Mouse (Mus musculus) cerebral cortex, adult 2 months (tissue): ENCODE data around the gene Evx2.

Source experiments
- WGBS: fragments of 180-500 bp; shearing (Covaris S2); methylation state at CpG from one replicate; pipeline ENCODE4 v1.1.7; 2018; 5-methylcytosine and 5-hydroxymethylcytosine counted together

Evx2 gene

DNA sequence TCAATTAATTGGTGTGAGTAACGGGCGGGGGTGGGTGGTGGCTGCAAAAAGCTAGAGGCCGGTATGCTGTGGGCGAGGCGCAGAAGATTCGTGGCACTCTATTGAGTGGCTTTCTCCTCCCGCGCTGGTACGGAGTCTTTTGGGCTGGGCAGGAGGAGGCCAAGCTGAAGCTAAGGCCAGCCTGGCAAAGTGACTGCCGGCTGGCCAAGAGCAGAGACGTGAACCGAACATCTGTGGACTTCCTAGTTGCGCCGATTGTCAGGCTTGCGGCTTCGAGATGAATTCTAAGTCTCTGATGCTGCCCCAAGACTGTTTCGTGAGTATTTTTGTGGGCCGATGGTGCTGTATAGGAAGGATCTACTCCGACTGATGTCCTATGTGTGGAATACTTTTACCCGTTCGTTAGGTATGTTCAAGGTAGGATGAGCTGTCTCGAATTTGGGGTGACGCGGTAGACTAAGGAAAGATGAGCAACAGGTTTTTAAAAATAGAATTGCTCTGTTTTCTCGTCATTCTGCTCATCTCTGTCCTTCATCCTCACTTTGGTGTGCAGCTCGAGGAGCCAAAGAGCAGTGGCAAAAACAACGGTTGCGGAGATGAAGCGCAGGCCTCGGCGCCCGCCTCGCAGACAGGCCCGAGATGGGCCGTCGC, 8.0 kb upstream of the Evx2 start:
- WGBS: 4% methylated on average over 36 of the region's 36 CpGs

DNA sequence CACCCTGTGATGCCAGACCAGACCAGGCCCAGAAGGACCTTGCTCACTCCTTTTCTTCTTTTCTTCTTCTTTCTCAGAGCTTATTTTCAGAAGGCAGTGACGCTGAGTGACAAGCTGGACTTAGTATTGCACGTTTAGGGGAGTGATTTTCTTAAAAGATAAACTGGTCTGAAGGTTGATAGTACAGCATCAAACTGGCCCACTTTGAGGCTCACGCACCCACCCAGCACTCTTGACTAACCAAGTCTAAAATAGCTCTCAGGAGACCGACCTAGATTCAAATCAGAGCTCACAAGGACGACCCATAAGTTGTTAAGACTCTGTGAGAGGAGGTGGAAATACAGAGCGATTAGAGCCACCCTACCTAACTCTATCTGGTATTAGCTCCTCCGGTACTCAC, 7.1 kb upstream of the Evx2 start:
- WGBS: 2% methylated on average over 7 of the region's 7 CpGs

DNA sequence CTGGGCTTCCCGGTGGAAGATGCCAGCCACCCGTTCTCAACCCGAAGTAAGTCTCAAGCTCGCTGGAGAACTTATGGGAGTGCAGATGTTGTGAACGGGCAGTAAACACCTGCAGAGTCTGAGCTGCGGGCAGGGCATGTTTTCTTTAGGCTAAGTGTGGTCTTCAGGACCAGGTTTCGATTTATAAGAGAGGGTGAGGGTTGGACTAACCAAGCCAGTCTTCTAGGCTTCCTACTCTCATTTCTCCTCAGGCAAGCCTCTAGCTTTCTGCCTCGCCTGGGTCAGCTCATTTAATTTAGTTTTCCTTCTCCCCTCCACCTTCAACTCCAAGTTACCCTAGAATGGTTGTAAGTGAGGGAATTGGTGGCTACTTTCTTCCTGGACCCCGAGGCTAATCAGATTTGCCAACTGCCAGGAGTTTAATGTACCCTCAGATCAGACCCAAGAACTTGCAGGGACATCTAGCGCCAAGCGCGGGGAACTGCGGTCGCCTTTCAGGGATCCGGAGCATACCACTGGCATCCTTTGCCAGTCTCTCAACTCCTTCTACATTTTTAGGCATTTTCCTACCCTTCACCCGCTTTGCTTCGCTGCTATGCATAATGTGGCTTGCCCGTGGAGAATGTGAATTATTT, 4.1 kb upstream of the Evx2 start:
- WGBS: 6% methylated on average over 18 of the region's 18 CpGs

DNA sequence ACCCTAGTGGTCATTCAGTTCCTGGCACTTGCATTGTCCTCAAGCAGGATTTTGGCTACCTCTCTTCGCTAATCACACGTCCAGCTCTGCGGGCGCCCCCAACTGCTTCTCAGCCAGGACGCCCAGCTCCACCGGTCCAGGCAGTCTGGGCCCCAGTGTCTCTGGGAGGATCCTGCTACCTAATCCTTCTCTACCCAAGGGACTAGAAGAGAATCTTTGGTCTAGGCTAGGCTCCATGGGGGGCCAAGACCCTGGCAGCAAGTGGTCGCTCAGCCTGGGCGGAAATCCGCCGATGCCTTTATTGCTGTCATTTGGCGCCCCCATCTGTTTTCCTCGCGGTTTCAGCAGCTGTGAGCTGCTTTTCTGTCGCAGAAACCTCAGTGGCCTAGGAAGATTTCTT, 2.3 kb upstream of the Evx2 start:
- under 1% methylated on average over 14 of the region's 14 CpGs for WGBS

DNA sequence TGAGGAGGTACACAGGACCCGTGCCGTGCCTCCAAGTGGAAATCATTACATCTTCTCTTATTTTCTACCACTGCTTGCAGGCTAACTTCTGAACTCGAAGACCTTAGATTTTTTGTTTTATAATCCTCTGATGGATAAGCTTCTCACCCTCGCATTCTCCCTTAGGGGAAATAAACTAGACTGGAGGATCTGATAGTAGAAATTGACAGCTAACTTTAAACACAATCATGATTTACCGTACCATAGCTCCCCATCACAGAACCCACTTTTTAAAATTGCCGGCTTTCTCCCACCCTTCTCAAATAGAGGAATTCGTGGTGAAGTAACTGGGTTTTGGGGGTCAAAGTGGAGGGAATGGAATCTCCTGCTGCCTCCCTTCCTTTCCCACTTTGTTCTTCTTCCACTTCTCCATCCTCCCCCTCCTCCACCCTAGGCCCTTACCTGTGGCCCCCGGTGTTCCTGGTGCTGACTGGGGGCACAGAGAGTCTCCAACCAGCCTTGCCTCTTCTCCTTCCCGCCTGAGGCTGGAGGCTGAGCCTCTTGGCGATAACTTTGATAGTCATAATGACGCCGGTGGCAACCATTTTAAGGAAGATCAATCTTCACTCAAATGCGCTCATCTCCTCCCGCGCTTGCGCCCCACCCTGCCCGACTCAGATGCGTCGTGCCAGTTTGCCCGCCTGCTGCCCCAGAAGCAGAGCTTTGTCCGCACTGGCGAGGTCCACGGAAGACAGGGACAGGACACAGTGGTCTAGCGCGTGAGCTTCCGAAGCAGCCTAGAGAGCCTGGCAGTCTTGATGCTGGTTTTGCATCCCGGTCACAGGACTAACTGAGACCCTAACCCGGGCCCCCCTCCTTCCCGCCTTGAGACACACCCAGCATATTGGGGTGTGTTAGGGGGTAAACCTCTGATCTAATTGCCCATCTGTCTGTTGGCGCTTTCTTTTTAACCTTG, 1.3 kb upstream of the Evx2 start:
- WGBS: 5% methylated on average over 30 of the region's 30 CpGs

DNA sequence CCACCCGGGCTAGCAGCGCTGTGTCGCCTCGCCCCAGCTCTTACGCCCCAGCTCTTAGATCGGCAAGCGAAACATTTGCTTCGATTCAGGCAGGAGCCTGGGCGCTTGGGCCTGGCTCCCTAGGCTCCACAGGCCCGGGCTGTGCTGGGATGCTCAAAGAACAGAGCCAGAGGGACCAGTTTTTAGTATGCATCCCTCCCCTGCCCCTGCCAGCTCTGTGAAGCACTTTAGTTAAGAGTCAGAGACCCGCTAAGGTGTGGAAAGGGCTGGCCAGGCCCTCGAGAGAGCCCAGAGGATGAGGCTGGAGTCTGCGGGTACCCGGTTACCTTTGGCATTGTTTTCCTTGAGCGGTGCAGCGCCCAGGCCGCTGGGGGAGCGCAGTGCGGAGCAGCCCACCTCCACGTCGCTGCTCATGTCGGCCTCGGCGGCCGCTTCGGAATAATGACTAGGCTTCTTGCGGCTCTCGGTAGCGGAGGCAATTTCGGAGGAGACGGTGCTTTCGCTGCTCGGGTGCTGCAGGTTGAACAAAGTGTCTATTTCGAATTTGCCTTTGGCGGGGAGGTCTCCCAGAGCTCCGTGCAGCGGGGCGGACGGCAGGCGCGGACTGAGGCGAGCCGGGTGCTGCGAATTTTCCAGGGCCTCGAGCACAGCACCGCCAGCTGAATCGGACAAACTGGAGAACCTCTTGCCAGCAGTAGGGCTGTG, 538 bp downstream of the Evx2 start:
- 2% methylated on average over 47 of the region's 47 CpGs for WGBS

DNA sequence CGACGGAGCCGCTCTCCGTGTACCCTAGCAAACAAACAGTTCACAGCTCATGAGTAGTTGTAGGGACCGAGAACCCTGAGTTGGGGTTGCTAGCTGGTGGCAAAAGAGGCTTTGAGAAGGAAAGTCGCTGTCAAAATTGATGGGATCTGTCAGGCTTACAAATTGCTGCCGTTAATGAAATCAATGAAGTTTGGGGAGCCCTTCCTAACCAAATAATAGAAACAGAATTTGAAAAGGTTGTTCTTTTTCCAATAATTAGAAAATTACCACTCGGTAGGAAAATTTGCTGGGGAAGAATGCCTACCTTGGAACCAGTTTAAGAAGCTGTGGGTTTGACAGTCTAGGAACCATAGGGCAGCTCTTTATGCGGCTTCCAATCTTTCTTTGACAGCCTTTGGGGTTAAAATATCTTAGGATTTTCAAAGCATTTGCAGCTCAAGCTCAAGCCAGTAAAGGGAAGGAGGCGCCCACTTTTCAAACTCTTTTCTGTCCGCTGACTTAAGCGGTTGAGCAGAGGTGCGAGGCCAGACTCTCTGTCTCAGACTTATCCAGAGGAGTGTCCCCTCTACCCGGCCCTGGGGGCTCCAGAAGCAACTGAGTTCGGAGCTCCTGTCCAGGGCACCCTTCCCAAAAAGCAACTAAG, 1.2 kb downstream of the Evx2 start:
- 6% methylated on average over 15 of the region's 15 CpGs for WGBS

DNA sequence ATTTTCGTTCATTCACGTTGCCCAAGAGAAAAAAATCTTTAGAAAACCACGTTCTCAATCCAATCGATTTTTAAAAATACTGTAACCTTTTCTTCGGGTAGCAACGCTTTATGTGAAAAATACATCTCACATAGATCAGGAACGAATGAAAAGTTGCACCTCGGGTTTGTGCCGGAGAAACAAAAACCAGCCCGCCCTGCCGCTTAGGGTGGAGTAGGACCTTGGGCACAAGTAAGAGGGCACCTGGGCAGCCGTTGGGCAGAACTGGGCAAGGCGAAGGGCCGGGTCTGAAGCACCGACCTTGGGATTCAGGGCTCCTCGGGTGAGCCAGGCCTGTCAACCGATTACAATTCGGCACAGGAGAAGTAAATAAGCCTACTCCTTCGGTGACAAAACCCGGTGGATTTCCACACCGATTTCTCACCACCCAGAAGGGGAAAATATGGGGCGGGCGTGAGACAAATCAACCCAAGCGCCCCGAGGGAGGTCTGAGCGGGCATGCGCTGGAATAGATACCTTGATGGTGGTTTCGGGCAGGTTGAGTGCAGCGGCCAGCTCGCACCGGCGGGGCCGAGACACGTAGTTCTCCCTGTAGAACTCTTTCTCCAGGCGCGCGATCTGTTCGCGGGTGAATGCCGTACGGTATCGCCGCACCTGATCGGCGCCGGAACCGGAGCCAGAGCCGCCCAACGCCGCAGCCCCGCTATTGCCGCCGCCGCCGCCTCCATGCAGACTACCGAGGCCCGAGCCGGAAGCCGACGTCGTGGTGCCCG, 1.9 kb downstream of the Evx2 start:
- 4% methylated on average over 62 of the region's 62 CpGs for WGBS

DNA sequence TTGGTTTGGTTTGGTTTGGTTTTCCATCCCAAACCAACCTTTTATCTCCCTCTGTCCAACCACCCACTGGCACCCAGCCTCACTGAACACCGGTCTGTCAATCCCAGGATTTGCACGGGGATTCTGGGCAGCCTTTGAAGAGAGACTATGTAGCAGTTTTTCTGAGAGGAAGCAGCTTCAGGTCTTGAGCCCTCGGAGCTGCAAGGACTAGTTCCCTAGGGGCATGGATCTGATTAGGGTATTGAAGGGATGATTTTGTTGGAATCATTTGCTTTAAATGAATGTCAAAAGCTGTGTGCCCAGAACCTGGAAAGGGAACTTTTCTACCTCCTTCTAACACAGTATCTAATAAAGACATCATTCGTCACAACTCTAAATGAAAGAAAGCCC, 2.7 kb downstream of the Evx2 start:
- WGBS: 4% methylated on average over 4 of the region's 4 CpGs

DNA sequence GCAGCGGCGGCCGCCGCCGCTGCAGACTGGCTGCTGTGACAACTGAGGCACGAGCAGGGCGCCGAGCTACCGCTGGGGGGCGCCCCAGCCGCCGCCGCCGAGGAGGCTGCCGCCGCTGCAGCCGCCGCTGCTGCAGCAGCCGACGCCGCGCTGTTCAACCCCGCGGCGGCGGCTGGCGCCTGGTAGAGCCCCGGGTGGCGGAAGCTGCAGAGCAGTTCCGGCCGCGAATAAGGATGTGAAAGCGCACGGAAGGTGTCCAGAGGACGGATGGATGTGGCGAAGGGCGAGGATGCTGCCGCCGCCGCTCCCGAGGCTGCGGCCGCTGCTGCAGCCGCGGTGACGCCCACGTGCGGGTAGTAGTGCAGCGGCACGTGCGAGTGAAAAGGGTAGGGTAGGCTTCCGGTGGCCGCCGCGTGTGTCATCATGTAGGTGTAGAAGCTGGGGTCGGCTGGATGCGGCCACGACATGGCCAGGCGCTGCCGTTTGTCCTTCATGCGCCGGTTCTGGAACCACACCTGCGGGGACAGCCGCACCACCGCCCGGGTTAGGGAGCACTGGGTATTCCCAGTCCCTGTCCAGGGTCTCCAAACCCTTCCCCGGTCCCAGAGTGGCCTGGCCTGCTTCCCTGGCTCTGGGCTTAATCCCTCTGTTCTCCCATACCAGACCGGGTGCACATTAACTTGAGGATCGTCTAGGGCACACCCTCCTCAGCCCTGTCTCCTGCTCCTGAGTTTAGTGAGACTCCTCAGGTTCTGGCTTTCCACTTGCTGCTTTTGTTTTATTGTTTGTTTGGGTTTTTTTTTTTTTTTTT, 3.3 kb downstream of the Evx2 start:
- 2% methylated on average over 67 of the region's 69 CpGs for WGBS

DNA sequence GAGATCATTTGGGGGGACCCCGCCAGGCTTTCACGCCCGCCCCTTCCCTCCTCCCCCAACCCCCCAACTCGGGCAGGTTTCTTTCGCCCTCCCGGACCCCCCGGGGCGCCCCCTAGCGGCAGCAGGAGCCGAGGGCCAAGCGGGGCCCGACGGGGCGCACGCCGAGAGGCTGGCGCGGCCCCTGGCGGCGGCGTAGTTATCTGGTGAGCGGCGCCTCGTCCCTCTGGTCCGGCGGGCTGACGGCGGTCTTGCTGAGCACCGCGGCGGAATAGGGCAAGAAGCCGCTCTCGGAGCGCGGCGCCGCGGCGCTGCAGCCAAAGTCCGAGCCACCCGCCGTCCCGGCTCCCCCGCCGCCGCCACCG, 4.0 kb downstream of the Evx2 start:
- WGBS: 3% methylated on average over 43 of the region's 47 CpGs

DNA sequence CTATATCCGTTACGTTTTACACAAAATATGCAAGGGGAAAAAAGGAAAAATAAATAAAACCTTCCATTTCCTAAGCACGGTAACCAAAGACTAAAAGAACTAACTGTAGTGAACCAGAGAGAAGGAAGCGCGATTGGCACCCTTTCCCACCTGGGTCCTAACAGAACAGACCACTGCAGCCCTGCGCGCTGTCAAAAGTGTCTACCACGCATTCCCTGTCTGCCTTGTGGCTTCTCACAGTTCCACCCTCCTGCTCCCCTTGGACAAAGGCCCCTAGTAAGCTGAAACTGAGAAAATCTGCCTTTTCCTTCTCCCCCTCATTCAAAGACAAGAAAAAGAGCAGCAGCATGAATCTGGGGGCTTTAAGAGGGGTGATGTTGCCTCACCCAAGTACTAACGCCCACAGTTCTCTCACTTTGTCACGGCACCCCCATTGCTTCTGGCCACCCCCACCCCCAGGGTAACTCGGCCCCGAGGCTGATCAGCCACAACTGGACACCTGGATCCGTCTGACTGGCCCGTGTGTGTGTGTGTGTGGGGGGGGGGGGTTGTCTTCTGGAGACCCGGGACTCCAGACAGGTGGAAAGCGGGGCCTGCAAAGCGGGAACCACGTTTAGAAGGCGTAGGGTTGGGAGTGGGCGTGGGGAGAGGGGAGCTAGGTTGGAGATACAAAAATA, 4.5 kb downstream of the Evx2 start:
- 6% methylated on average over 20 of the region's 20 CpGs for WGBS

DNA sequence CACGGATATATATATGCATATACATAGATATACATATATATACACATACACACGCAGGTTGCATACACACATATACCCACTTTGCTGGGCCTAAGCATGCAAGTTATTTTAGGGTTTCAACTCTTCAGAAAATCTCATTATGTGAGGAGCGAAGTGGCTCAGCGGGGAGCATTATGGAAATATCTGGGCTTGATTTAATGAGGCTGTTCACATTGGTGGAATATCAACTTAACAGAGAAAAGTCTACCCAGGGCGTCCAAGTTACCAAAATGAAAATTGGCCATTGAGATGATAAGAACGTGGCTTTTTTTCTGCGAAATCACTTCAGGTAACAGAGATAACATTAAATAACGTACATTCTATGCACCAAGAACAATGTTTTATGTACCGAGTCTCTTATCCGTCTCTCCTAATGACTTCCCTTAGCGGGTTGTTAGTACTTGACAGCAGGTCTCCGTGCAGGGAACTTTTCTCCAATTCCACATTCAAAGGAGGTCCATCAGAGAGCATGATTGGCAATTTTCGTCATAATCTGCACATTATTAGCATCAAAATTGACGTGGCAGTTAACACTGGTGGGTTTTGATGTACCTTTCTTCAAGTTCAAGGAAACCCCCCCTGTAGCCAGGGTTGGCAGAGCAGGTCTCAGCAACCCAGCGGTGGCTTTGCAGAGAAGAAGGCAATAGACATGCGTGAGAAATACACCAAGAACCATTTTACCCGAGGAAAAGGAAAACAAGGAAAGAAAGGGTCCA, 5.4 kb downstream of the Evx2 start:
- 15% methylated on average over 17 of the region's 17 CpGs for WGBS

DNA sequence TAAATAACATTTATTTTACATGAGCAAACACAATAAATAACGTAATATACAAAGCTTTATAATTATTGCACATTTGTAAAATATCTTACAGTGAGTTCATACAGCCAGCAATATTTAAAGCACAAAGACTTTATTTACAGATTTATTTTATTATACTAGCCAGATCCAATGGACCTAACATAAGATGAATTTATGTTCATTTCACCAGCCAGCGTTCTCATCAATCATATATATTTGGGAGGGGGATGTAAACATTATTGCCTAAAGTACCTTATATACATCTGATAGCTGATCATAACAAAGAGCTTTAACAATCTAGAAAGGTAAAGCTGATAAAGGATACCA, 6.4 kb downstream of the Evx2 start:
- WGBS: 35% methylated on average over 2 of the region's 2 CpGs

DNA sequence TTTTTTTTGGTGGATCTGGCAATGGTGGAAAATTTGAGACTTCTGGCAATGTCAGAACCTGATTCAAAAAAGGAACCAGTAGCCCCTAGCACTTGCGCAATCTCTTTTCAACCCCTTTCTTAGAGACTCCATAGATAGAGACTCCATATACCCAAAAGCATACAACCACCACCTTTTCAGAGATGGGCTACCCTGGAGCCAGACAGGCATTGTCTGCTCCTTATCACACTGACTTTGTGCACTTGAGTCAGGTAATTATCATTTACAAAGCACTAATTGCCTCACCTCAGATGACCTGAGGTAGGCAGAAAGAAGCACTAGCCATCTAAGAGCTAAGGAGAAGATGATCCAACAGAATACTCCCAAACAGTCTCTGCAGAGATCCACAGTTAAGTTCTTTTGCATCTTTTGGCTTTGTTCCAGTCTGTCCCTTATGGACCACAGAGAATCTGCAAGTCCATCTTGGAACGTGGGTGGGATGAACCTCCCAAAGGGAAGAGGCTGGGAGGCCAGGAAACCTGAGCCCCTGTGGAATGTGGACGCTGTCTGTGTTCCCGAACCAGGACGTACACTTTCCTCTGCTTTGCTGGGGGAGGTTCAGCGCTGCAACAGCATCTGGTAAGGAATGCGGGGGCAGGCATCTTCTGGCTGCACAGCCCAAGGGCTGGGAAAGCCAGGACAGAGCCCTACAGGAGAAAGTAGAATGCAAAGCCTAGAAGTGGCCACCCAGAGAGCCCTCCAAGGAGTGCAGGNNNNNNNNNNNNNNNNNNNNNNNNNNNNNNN, 12.1 kb downstream of the Evx2 start:
- 32% methylated on average over 7 of the region's 7 CpGs for WGBS

DNA sequence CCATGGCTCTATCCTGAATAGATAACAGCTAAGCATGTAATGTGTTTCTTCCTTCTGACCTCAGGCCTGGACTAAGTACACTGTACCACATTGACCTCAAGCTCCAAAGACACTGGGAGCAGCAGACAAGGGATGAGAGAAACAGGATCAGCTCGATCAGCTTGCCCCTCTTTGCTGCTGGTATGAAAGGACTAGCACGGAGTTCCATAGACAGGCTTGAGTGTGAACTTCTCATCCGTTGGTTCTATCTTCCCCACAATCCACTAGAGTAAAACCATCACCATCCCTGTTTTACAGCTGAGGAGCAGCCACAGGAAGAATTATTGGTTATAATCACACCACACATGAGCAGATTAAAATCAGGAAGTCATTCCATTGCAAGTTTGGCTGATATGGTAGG, 13.7 kb downstream of the Evx2 start:
- 84% methylated on average over 3 of the region's 3 CpGs for WGBS

DNA sequence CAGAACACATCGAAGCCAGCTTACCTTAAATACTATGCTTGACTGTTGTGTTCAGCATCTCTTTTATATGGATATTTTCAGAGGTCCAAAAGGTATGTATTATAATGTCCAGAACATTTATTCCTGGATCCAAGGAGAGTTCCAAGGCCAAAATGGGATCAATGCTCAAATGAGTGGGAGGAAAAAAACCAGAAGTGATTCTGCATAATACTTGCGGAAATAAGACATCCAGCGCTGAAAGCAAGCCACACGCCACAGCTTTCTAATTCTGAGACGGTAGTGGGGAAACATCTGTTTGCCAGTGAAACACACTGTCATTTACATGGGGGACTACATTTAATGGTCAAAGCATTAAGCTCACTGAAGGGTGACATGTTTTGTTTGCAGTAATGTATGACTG, 16.9 kb downstream of the Evx2 start:
- 72% methylated on average over 5 of the region's 5 CpGs for WGBS

DNA sequence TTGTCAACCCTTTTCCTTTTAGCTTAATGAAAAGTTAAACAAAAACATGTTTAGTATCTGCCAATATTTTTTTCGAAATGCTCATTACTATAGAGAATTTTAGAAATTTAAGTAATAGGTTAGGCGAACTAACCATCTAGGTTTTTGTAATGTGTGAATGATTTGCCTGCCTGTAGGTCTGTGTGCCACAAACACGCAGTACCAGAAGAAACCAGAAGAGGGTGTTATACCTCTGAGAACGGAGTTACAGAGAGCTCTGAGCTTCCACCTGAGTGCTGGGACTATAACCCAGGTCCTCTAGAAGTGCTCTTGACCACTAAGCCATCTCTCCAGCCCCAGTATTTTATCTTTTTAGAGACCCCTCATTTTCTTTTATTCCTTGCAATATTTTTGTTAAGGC, 23.9 kb downstream of the Evx2 start:
- WGBS: 68% methylated on average over 4 of the region's 4 CpGs
